Comparison of ENCODE assay signal across 41 mouse cellular contexts in genomic region chr3:27389923-27390322, GRCm38 (mm10). TPM values are rescaled to one million over a fixed set of nuclear protein-coding genes. Genes with fewer than 3 reads are reported as not detected.
"Had no signal": no experiment of that assay in that cellular context is flagged by ENCODE, and none has a peak within 500 bp of the region (broad histone marks: within the 10 kb centered on the region; RNA-seq: fewer than 3 reads in every experiment).

No protein-coding gene starts in this region.

- H3K4me2 ChIP-seq: heart, embryonic 13.5 days; heart, embryonic 15.5 days; hindbrain, embryonic 12.5 days; hindbrain, embryonic 13.5 days; hindbrain, embryonic 14.5 days; hindbrain, embryonic 15.5 days; intestine, embryonic 15.5 days; kidney, embryonic 15.5 days had no signal

- H3K27ac ChIP-seq: heart, embryonic 13.5 days; heart, embryonic 15.5 days; hindbrain, embryonic 10.5 days; hindbrain, embryonic 12.5 days; hindbrain, embryonic 13.5 days; hindbrain, embryonic 14.5 days; hindbrain, embryonic 15.5 days; hindbrain, postnatal 0 days; intestine, embryonic 15.5 days; kidney, embryonic 15.5 days; kidney, postnatal 0 days; layer of hippocampus, adult 2 months; left cerebral cortex, adult 2 months had no signal

- H3K9me3 ChIP-seq: heart, embryonic 13.5 days; heart, embryonic 15.5 days; hindbrain, embryonic 10.5 days; hindbrain, embryonic 12.5 days; hindbrain, embryonic 13.5 days; hindbrain, embryonic 15.5 days; intestine, embryonic 15.5 days; kidney, embryonic 15.5 days had no signal

- DNase-seq: heart, postnatal 10 days; heart, postnatal 14 days; heart, postnatal 36 days; heart, postnatal 4 days; kidney, adult 11 months; kidney, adult 18-20 months; kidney, adult 2 months; kidney, adult 8-10 months; kidney, adult 9 months; kidney, postnatal 10 days; kidney, postnatal 14 days; kidney, postnatal 25 days; kidney, postnatal 36 days; kidney, postnatal 4 days; layer of hippocampus, adult 9-11 months; layer of hippocampus, postnatal 36 days had no signal

- H3K36me3 ChIP-seq: heart, embryonic 13.5 days; heart, embryonic 15.5 days; hindbrain, embryonic 10.5 days; hindbrain, embryonic 12.5 days; hindbrain, embryonic 13.5 days; hindbrain, embryonic 15.5 days; intestine, embryonic 15.5 days; kidney, embryonic 15.5 days had no signal

- H3K27me3 ChIP-seq: heart, embryonic 13.5 days; heart, embryonic 15.5 days; hindbrain, embryonic 12.5 days; hindbrain, embryonic 13.5 days; hindbrain, embryonic 15.5 days; intestine, embryonic 15.5 days; kidney, embryonic 15.5 days had no signal

- H3K9ac ChIP-seq: heart, embryonic 13.5 days; heart, embryonic 15.5 days; hindbrain, embryonic 12.5 days; hindbrain, embryonic 13.5 days; hindbrain, embryonic 14.5 days; hindbrain, embryonic 15.5 days; intestine, embryonic 15.5 days; kidney, embryonic 15.5 days had no signal

- H3K4me1 ChIP-seq: heart, embryonic 13.5 days; heart, embryonic 15.5 days; hindbrain, embryonic 10.5 days; hindbrain, embryonic 12.5 days; hindbrain, embryonic 13.5 days; hindbrain, embryonic 15.5 days; intestine, embryonic 15.5 days; kidney, embryonic 15.5 days had no signal

- H3K4me3 ChIP-seq: heart, embryonic 13.5 days; heart, embryonic 15.5 days; hindbrain, embryonic 10.5 days; hindbrain, embryonic 12.5 days; hindbrain, embryonic 13.5 days; hindbrain, embryonic 15.5 days; intestine, embryonic 15.5 days; kidney, embryonic 15.5 days; layer of hippocampus, adult 2 months; left cerebral cortex, adult 2 months had no signal

- ATAC-seq: hindbrain, embryonic 16.5 days; hindbrain, postnatal 0 days; inflammation-experienced regulatory T-cells, adult 6 months; intestine, embryonic 15.5 days; intestine, embryonic 16.5 days; intestine, postnatal 0 days had no signal

RNA-seq across cellular contexts. Expression of gene Ghsr, which starts 18.8 kb away (rescaled TPM):
- total RNA-seq: heart, postnatal 10 days; heart, postnatal 14 days; heart, postnatal 25 days; heart, postnatal 36 days; heart, postnatal 4 days; hematopoietic stem cell, adult 5-6 weeks had no signal
- polyA plus RNA-seq: heart, embryonic 13.5 days; heart, embryonic 14.5 days; heart, embryonic 15.5 days; heart, embryonic 16.5 days; heart, postnatal 0 days; inflammation-experienced regulatory T-cells, adult 6 months; intestine, embryonic 14.5 days; intestine, embryonic 15.5 days; intestine, embryonic 16.5 days; intestine, postnatal 0 days; kidney, adult 2 months; kidney, embryonic 15.5 days; kidney, embryonic 16.5 days; kidney, postnatal 0 days; large intestine, adult 2 months had no signal
